Comparison of ENCODE assay signal across 8 mouse cellular contexts in the genomic region with DNA sequence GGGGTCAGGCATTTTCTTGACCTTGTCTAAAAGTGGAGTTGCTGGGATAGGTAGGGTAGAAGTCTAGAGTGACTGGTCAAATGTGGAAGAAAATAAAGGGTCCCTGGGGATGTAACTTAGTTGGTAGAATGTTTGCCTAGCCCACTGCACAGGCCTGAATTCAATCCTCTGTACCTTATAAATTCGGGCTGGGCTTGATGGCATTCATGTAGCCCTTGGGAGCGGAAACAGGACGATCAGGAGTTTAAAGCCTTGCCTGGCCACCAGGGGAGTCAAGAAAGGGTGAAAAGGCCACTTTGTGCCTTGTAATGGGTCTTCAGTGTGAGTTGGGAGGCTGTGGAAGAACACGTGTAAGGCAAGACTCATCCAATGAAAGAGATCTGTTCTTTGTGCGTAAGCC. TPM values are rescaled to one million over a fixed set of nuclear protein-coding genes. Genes with fewer than 3 reads are reported as not detected.
DNase-seq lines count a peak whose midpoint lies in the region; ATAC-seq and TF ChIP-seq lines count a peak whose summit lies in the region.

No protein-coding gene starts in this region.

- peak overlapping the region; percentile 76 for H3K4me2 ChIP-seq in hindbrain, embryonic 16.5 days (ENCODE audit: low read length)
- H3K4me2 ChIP-seq in myocyte (ENCODE audit: low read depth), result peak overlapping the region; percentile 80

- H3K79me2 ChIP-seq in myocyte (ENCODE audit: control insufficient read depth, insufficient read depth), result peaks cover 57% of the 10 kb centered on the region

- H3ac ChIP-seq in myocyte (ENCODE audit: control insufficient read depth, insufficient read length), result peak overlapping the region; percentile 61

- ATAC-seq in hindbrain, embryonic 16.5 days, result no peak

- no peak for DNase-seq in layer of hippocampus, adult 2 months (ENCODE audit: low spot score in 2 of 2)
- no peak for DNase-seq in layer of hippocampus, adult 8-10 months (ENCODE audit: low spot score in 2 of 2)
- DNase-seq in yolk sac, embryonic 10.5 days (ENCODE audit: low spot score), result no peak
- no peak for DNase-seq in thymus, postnatal 25 days
- DNase-seq in thymus, postnatal 4 days, result no peak

- no peak overlapping the region for H3K27ac ChIP-seq in layer of hippocampus, adult 2 months
- no peak overlapping the region for H3K27ac ChIP-seq in cortical plate, adult 2 months (ENCODE audit: insufficient read depth, low read length)
- H3K27ac ChIP-seq in hindbrain, embryonic 16.5 days (ENCODE audit: low read depth, low read length), result no peak overlapping the region

- 5% methylated on average over 5 of the region's 5 CpGs for WGBS in hindbrain, embryonic 16.5 days

- H3K4me3 ChIP-seq in layer of hippocampus, adult 2 months, result peak overlapping the region; percentile 80
- H3K4me3 ChIP-seq in cortical plate, adult 2 months (ENCODE audit: insufficient read depth, low read length), result peak overlapping the region; percentile 76; the same call in 1 of the 2 replicates
- H3K4me3 ChIP-seq in hindbrain, embryonic 16.5 days (ENCODE audit: low read length), result peak overlapping the region; percentile 95
- peak overlapping the region; percentile 85 for H3K4me3 ChIP-seq in myocyte

- H3K9me3 ChIP-seq in hindbrain, embryonic 16.5 days (ENCODE audit: control insufficient read depth, low read length), result no peaks in the 10 kb centered on the region

- peaks cover 5% of the 10 kb centered on the region; the same call in 1 of the 2 replicates for H3K4me1 ChIP-seq in cortical plate, adult 2 months (ENCODE audit: control insufficient read depth, insufficient read depth, low read length)
- H3K4me1 ChIP-seq in hindbrain, embryonic 16.5 days (ENCODE audit: control insufficient read depth, insufficient read depth, low read depth, low read length), result peaks cover 18% of the 10 kb centered on the region

- H3K9ac ChIP-seq in hindbrain, embryonic 16.5 days (ENCODE audit: low read depth, low read length), result peak overlapping the region; percentile 90

- no peaks in the 10 kb centered on the region for H3K36me3 ChIP-seq in hindbrain, embryonic 16.5 days (ENCODE audit: control insufficient read depth, insufficient read depth, low read length)
- no peaks in the 10 kb centered on the region for H3K36me3 ChIP-seq in myocyte (ENCODE audit: control insufficient read depth, insufficient read depth)

- TF ChIP-seq CTCF in layer of hippocampus, adult 2 months (conservative IDR thresholded peaks at IDR 0.05), result no peak; the same call in 1 of the 2 replicates
- no peak for TF ChIP-seq CTCF in cortical plate, adult 2 months (IDR thresholded peaks at IDR 0.05; ENCODE audit: extremely low read depth, insufficient read depth, low read length)

- no peak for TF ChIP-seq POLR2A in cortical plate, adult 2 months (IDR thresholded peaks at IDR 0.05; ENCODE audit: extremely low read depth, insufficient read depth, low read length)
- TF ChIP-seq POLR2A in myocyte (IDR thresholded peaks at IDR 0.05; ENCODE audit: insufficient read length, low read depth), result no peak

- no peaks in the 10 kb centered on the region for H3K27me3 ChIP-seq in hindbrain, embryonic 16.5 days (replicated peaks; ENCODE audit: control insufficient read depth, insufficient read depth, low read length)
- no peaks in the 10 kb centered on the region for H3K27me3 ChIP-seq in myocyte (ENCODE audit: control insufficient read depth, insufficient read depth, insufficient read length)

TF ChIP-seq in myocyte, 11 proteins besides CTCF, POLR2A, EP300 and RAD21:
- TF ChIP-seq REST (IDR thresholded peaks at IDR 0.05; ENCODE audit: insufficient read depth, insufficient read length) (no peak), MYOG (IDR thresholded peaks at IDR 0.05; ENCODE audit: control insufficient read depth in 1 of 3, insufficient read depth in 1 of 3, insufficient read length in 2 of 3, low read depth in 2 of 3) (no peak), CEBPB (IDR thresholded peaks at IDR 0.05; ENCODE audit: insufficient read depth, poor library complexity, severe bottlenecking) (no peak), E2F4 (IDR thresholded peaks at IDR 0.05; ENCODE audit: insufficient read depth) (no peak), SRF (IDR thresholded peaks at IDR 0.05; ENCODE audit: control insufficient read depth, insufficient read length, low read depth) (no peak), MAX (IDR thresholded peaks at IDR 0.05; ENCODE audit: low read depth) (no peak)

RNA-seq across cellular contexts. Expression of gene Cbx1, which starts 1.1 kb away (rescaled TPM):
- total RNA-seq in layer of hippocampus, adult 2 months (2021), result 10 to 100 TPM; 44.6 to 47.4 TPM
- 10 to 100 TPM; 40.1 to 52.0 (median 44.0) TPM for total RNA-seq in layer of hippocampus, adult 8-10 months (2022)
- 27.1 and 30.1 TPM in 2 replicates for polyA plus RNA-seq in cortical plate, adult 2 months (2012; rRNA removed)
- 51.6 and 52.0 TPM in 2 replicates for polyA plus RNA-seq in hindbrain, embryonic 16.5 days (2015; fragmentation: Nextera tagmentation; extraction: Ambion mirVana)
- polyA plus RNA-seq in myocyte (2012; fragmentation: generic; extraction: Trizol), result 34.6 TPM

RNA-seq across cellular contexts. Expression of gene Snx11, which starts 12.6 kb away (rescaled TPM):
- 10 to 100 TPM; 52.5 to 56.7 TPM for total RNA-seq in layer of hippocampus, adult 2 months (2021)
- total RNA-seq in layer of hippocampus, adult 8-10 months (2022), result 10 to 100 TPM; 43.8 to 60.8 (median 54.1) TPM
- polyA plus RNA-seq in cortical plate, adult 2 months (2012; rRNA removed), result 42.9 and 46.0 TPM in 2 replicates
- polyA plus RNA-seq in hindbrain, embryonic 16.5 days (2015; fragmentation: Nextera tagmentation; extraction: Ambion mirVana), result 52.2 and 55.9 TPM in 2 replicates
- polyA plus RNA-seq in myocyte (2012; fragmentation: generic; extraction: Trizol), result 18.4 TPM

RNA-seq across cellular contexts. Expression of gene Nfe2l1, which starts 39.8 kb away (rescaled TPM):
- 100 to 1,000 TPM; 221 to 229 TPM for total RNA-seq in layer of hippocampus, adult 2 months (2021)
- total RNA-seq in layer of hippocampus, adult 8-10 months (2022), result 100 to 1,000 TPM; 234 to 271 (median 260) TPM
- 202 and 207 TPM in 2 replicates for polyA plus RNA-seq in cortical plate, adult 2 months (2012; rRNA removed)
- 83.3 and 86.9 TPM in 2 replicates for polyA plus RNA-seq in hindbrain, embryonic 16.5 days (2015; fragmentation: Nextera tagmentation; extraction: Ambion mirVana)
- polyA plus RNA-seq in myocyte (2012; fragmentation: generic; extraction: Trizol), result 518 TPM

RNA-seq across cellular contexts. Expression of gene Copz2, which starts 59.7 kb away (rescaled TPM):
- total RNA-seq in layer of hippocampus, adult 2 months (2021), result 1 to 10 TPM; 5.9 to 7.0 TPM
- total RNA-seq in layer of hippocampus, adult 8-10 months (2022), result 10 to 100 TPM in 2 of 4 experiments, 1 to 10 TPM in 2; 8.2 to 11.6 (median 9.5) TPM
- polyA plus RNA-seq in cortical plate, adult 2 months (2012; rRNA removed), result 14.2 and 14.7 TPM in 2 replicates
- polyA plus RNA-seq in hindbrain, embryonic 16.5 days (2015; fragmentation: Nextera tagmentation; extraction: Ambion mirVana), result 22.2 and 27.4 TPM in 2 replicates
- polyA plus RNA-seq in myocyte (2012; fragmentation: generic; extraction: Trizol), result 120 TPM
